Mouse (Mus musculus) liver, embryonic 15.5 days (tissue): ENCODE measurements around the gene Gm21970. TPM values are rescaled to one million over a fixed set of nuclear protein-coding genes. Genes with fewer than 3 reads are reported as not detected.
A peak's percentile ranks its signal among the peaks of the same experiment; 100 is the strongest.

Experiments used
- ATAC-seq: fragments of 200-750 bp; cut with Nextera tagmentation; 2 replicates; pipeline ENCODE4 v1.8.0; 2017; ENCODE audit warnings: moderate number of reproducible peaks, mild to moderate bottlenecking, moderate library complexity; ENCODE audit not compliant: insufficient read depth
- H3K27ac ChIP-seq: fragments of 300-500 bp; sonication (generic); replicated peaks from 2 replicates; pipeline ENCODE4 v1.5.1; 2015; ENCODE audit warnings: mild to moderate bottlenecking, inconsistent platforms
- H3K27me3 ChIP-seq: fragments of 300-500 bp; sonication (generic); 2 replicates; pipeline ENCODE4 v1.6.1; 2015; ENCODE audit warnings: mild to moderate bottlenecking, inconsistent platforms
- H3K36me3 ChIP-seq: fragments of 300-500 bp; sonication (generic); replicated peaks from 2 replicates; pipeline ENCODE4 v1.6.1; 2015; ENCODE audit warnings: moderate library complexity, mild to moderate bottlenecking, inconsistent platforms
- H3K4me1 ChIP-seq: fragments of 300-500 bp; sonication (generic); replicated peaks from 2 replicates; pipeline ENCODE4 v1.6.1; 2015; ENCODE audit warnings: inconsistent platforms
- H3K4me2 ChIP-seq: fragments of 300-500 bp; sonication (generic); 2 replicates; pipeline ENCODE4 v1.6.1; 2015; ENCODE audit warnings: moderate library complexity, mild to moderate bottlenecking, inconsistent platforms
- H3K4me3 ChIP-seq: fragments of 300-500 bp; sonication (generic); replicated peaks from 2 replicates; pipeline ENCODE4 v1.5.1; 2015; ENCODE audit warnings: mild to moderate bottlenecking, inconsistent platforms
- H3K9ac ChIP-seq: fragments of 300-500 bp; sonication (generic); 2 replicates; pipeline ENCODE4 v1.6.1; 2015; ENCODE audit warnings: moderate library complexity, mild to moderate bottlenecking, inconsistent platforms
- H3K9me3 ChIP-seq: fragments of 300-500 bp; sonication (generic); replicated peaks from 2 replicates; pipeline ENCODE4 v1.6.1; 2016; ENCODE audit warnings: inconsistent platforms
- WGBS: fragments of 180-500 bp; shearing (Covaris S2); methylation state at CpG from one replicate; pipeline ENCODE4 v1.1.7; 2015; ENCODE audit warnings: mixed read lengths; ENCODE audit not compliant: insufficient replicate concordance; 5-methylcytosine and 5-hydroxymethylcytosine counted together
- polyA plus RNA-seq: library from polyadenylated mRNA; unstranded; fragments of >200 nt; fragmentation: Nextera tagmentation; extraction: Ambion mirVana; gene quantifications from 2 replicates; pipeline ENCODE4 v1.2.1, GENCODE M21; 2015

Gene Gm21970
- 0.31 TPM in 1 of 2 replicates, not detected in the other for polyA plus RNA-seq

- Histone ChIP-seq H3K9ac (no peak within 1 kb of the TSS), H3K27ac (no peak within 1 kb of the TSS), H3K9me3 (no peaks in the 10 kb centered on the region), H3K4me2 (no peak within 1 kb of the TSS), H3K36me3 (peaks cover 94% of the 10 kb centered on the region), H3K4me3 (no peak within 1 kb of the TSS), H3K4me1 (peaks cover 27% of the 10 kb centered on the region), H3K27me3 (no peaks in the 10 kb centered on the region)
- no peak for ATAC-seq
- WGBS, result 87% methylated on average over 5 of the region's 5 CpGs
Observed at GRCm38 (mm10) chr16:91391421-91391820, at the start of gene Gm21970. TSS of gene Gm21970 (plus strand) at chr16:91391721.

- H3K4me3 ChIP-seq, result no peak overlapping the region
- H3K9me3 ChIP-seq, result no peaks in the 10 kb centered on the region
- WGBS, result 72% methylated on average over 9 of the region's 9 CpGs
- no peaks in the 10 kb centered on the region for H3K36me3 ChIP-seq
- peaks cover 6% of the 10 kb centered on the region; the same call in 1 of the 2 replicates for H3K4me1 ChIP-seq
- no peak overlapping the region; the same call in 1 of the 2 replicates for H3K27ac ChIP-seq
- H3K27me3 ChIP-seq, result no peaks in the 10 kb centered on the region; the same call in 1 of the 2 replicates
- H3K9ac ChIP-seq, result no peak overlapping the region
- no peak overlapping the region for H3K4me2 ChIP-seq
- ATAC-seq, result no peak
Observed at GRCm38 (mm10) chr16:91346491-91346890, 45.0 kb upstream of the Gm21970 start.

- no peak for ATAC-seq
- WGBS, result 62% methylated on average over 20 of the region's 20 CpGs
- no peak overlapping the region; the same call in 1 of the 2 replicates for H3K27ac ChIP-seq
- H3K4me2 ChIP-seq, result no peak overlapping the region
- no peaks in the 10 kb centered on the region; the same call in 1 of the 2 replicates for H3K27me3 ChIP-seq
- no peak overlapping the region for H3K9ac ChIP-seq
- no peak overlapping the region for H3K4me3 ChIP-seq
- peaks cover 16% of the 10 kb centered on the region for H3K4me1 ChIP-seq
- no peaks in the 10 kb centered on the region for H3K36me3 ChIP-seq
- H3K9me3 ChIP-seq, result no peaks in the 10 kb centered on the region
Observed at GRCm38 (mm10) chr16:91347491-91348263, 43.8 kb upstream of the Gm21970 start.

GRCm38 (mm10) chr16:91348264-91348565 lies 43.3 kb upstream of the Gm21970 start:
- Histone ChIP-seq H3K9me3 (no peaks in the 10 kb centered on the region), H3K36me3 (no peaks in the 10 kb centered on the region), H3K4me2 (no peak overlapping the region), H3K9ac (no peak overlapping the region), H3K27me3 (no peaks in the 10 kb centered on the region; the same call in 1 of the 2 replicates), H3K4me1 (peaks cover 21% of the 10 kb centered on the region), H3K4me3 (no peak overlapping the region), H3K27ac (no peak overlapping the region)
- ATAC-seq, result no peak
- 82% methylated on average over 14 of the region's 14 CpGs for WGBS

- ATAC-seq, result no peak
- Histone ChIP-seq H3K36me3 (no peaks in the 10 kb centered on the region), H3K4me3 (no peak overlapping the region), H3K9ac (no peak overlapping the region), H3K27ac (no peak overlapping the region), H3K4me1 (peaks cover 26% of the 10 kb centered on the region), H3K4me2 (no peak overlapping the region), H3K27me3 (no peaks in the 10 kb centered on the region; the same call in 1 of the 2 replicates), H3K9me3 (no peaks in the 10 kb centered on the region)
- WGBS, result 78% methylated on average over 28 of the region's 28 CpGs
Observed at GRCm38 (mm10) chr16:91348588-91349330, 42.8 kb upstream of the Gm21970 start.

- H3K4me1 ChIP-seq, result peaks cover 51% of the 10 kb centered on the region
- H3K27me3 ChIP-seq, result no peaks in the 10 kb centered on the region
- peak overlapping the region; percentile 77 for H3K4me2 ChIP-seq
- 5% methylated on average over 7 of the region's 7 CpGs for WGBS
- H3K27ac ChIP-seq, result peak overlapping the region; percentile 99
- no peaks in the 10 kb centered on the region for H3K36me3 ChIP-seq
- peak overlapping the region; percentile 62 for H3K9ac ChIP-seq
- H3K4me3 ChIP-seq, result peak overlapping the region; percentile 35
- no peaks in the 10 kb centered on the region for H3K9me3 ChIP-seq
- ATAC-seq, result peak; percentile 5; the same call in 1 of the 2 replicates
Observed at GRCm38 (mm10) chr16:91352084-91352562, 39.4 kb upstream of the Gm21970 start.

- ATAC-seq, result peak; percentile 97
- H3K9me3 ChIP-seq, result no peaks in the 10 kb centered on the region
- peak overlapping the region; percentile 35 for H3K4me3 ChIP-seq
- no peaks in the 10 kb centered on the region for H3K36me3 ChIP-seq
- peaks cover 56% of the 10 kb centered on the region for H3K4me1 ChIP-seq
- H3K4me2 ChIP-seq, result peak overlapping the region; percentile 77
- 11% methylated on average over 7 of the region's 7 CpGs for WGBS
- H3K27me3 ChIP-seq, result no peaks in the 10 kb centered on the region
- H3K9ac ChIP-seq, result peak overlapping the region; percentile 62
- peak overlapping the region; percentile 99 for H3K27ac ChIP-seq
Observed at GRCm38 (mm10) chr16:91352749-91353148, 38.8 kb upstream of the Gm21970 start.

- H3K9ac ChIP-seq, result peak overlapping the region; percentile 62
- no peaks in the 10 kb centered on the region for H3K9me3 ChIP-seq
- 43% methylated on average over 6 of the region's 6 CpGs for WGBS
- peak overlapping the region; percentile 35 for H3K4me3 ChIP-seq
- H3K27me3 ChIP-seq, result no peaks in the 10 kb centered on the region
- H3K4me2 ChIP-seq, result peak overlapping the region; percentile 77
- peak overlapping the region; percentile 99 for H3K27ac ChIP-seq
- peak; percentile 78 for ATAC-seq
- H3K4me1 ChIP-seq, result peaks cover 58% of the 10 kb centered on the region
- H3K36me3 ChIP-seq, result no peaks in the 10 kb centered on the region
Observed at GRCm38 (mm10) chr16:91353177-91353576, 38.3 kb upstream of the Gm21970 start.

- Histone ChIP-seq H3K27ac (peak overlapping the region; percentile 99), H3K9ac (peak overlapping the region; percentile 62), H3K4me3 (no peak overlapping the region), H3K36me3 (no peaks in the 10 kb centered on the region), H3K4me1 (peaks cover 60% of the 10 kb centered on the region), H3K4me2 (peak overlapping the region; percentile 77), H3K9me3 (no peaks in the 10 kb centered on the region), H3K27me3 (no peaks in the 10 kb centered on the region)
- no peak for ATAC-seq
- WGBS, result 61% methylated on average over 5 of the region's 5 CpGs
Observed at GRCm38 (mm10) chr16:91353638-91354037, 37.9 kb upstream of the Gm21970 start.

- Histone ChIP-seq H3K36me3 (no peaks in the 10 kb centered on the region), H3K4me3 (no peak overlapping the region), H3K4me1 (peaks cover 69% of the 10 kb centered on the region), H3K27ac (peak overlapping the region; percentile 99), H3K9me3 (no peaks in the 10 kb centered on the region), H3K4me2 (no peak overlapping the region), H3K9ac (no peak overlapping the region), H3K27me3 (no peaks in the 10 kb centered on the region)
- 44% methylated on average over 4 of the region's 4 CpGs for WGBS
- ATAC-seq, result no peak
Observed at GRCm38 (mm10) chr16:91354599-91354998, 36.9 kb upstream of the Gm21970 start.

GRCm38 (mm10) chr16:91355160-91355559 lies 36.4 kb upstream of the Gm21970 start:
- H3K4me2 ChIP-seq, result no peak overlapping the region
- H3K9me3 ChIP-seq, result no peaks in the 10 kb centered on the region
- WGBS, result 30% methylated on average over 12 of the region's 12 CpGs
- no peak for ATAC-seq
- H3K9ac ChIP-seq, result no peak overlapping the region
- no peak overlapping the region for H3K4me3 ChIP-seq
- H3K4me1 ChIP-seq, result peaks cover 74% of the 10 kb centered on the region
- peak overlapping the region; percentile 99 for H3K27ac ChIP-seq
- no peaks in the 10 kb centered on the region for H3K36me3 ChIP-seq
- no peaks in the 10 kb centered on the region for H3K27me3 ChIP-seq
